8 mouse cellular contexts compared by ENCODE assay signal in the genomic region with DNA sequence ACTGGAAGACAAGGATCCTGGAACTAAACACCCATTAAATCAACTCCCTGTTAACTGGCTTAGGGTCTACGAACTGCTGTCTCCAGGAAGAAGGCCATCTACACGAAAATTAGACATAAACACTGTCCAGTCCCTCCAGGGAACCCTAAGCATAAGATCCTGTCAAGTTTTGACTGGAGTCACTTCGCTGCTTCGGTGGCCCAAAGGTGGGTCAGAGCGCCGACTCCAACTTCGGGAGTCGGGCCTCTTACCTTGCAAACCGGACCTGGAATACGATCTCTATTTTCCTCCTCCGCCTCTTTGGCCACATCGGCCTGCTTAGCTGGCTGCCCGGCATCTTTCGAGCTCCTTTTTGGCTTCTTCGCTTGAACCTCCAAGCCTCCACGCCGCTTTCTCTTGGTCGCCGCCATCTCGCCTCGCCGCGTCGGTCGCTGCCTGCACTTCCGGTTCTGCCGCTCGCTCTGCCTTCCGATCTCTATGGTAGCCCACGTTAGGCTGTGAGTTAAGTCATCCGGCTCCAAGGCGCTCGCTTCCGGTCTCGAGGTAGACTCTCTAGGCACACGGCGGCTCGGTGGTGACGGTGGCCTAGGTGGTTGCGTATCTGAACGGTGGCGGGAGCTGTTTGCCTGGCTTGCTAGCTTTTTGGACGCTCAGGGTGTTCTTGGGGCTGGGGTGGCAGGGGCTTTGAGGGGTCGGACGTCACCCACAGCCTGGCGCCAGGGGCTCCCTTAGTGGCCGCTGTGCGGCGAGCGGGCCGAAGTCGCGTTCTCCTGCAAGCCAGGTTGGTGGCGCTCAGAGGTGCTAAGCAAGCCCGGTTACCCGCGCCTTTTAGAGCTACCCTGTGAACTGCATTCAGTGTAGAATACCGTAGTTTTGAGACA. TPM values are rescaled to one million over a fixed set of nuclear protein-coding genes. Genes with fewer than 3 reads are reported as not detected.
DNase-seq lines count a peak whose midpoint lies in the region; ATAC-seq lines count a peak whose summit lies in the region.

A gene (minus strand): TSS at position 464 of the 881 bp plus-strand sequence.
A gene (plus strand): TSS at position 535 of the 881 bp plus-strand sequence.

- WGBS in hindbrain, embryonic 12.5 days = under 1% methylated on average over 58 of the region's 58 CpGs

- H3K4me3 ChIP-seq in hindbrain, embryonic 12.5 days = peak within 1 kb of the TSS; percentile 72

- no peaks in the 10 kb centered on the region for H3K27me3 ChIP-seq in hindbrain, embryonic 12.5 days

- H3K4me1 ChIP-seq in hindbrain, embryonic 12.5 days = peaks cover 17% of the 10 kb centered on the region

- H3K9me3 ChIP-seq in hindbrain, embryonic 12.5 days (replicated peaks) = no peaks in the 10 kb centered on the region

- peak within 1 kb of the TSS; percentile 69 for H3K27ac ChIP-seq in hindbrain, embryonic 12.5 days

- peak within 1 kb of the TSS; percentile 80 for H3K4me2 ChIP-seq in hindbrain, embryonic 12.5 days (replicated peaks)

- H3K36me3 ChIP-seq in hindbrain, embryonic 12.5 days = peaks cover 18% of the 10 kb centered on the region

- ATAC-seq in hindbrain, embryonic 12.5 days (ENCODE audit: low FRiP score) = peak; percentile 99

- H3K9ac ChIP-seq in hindbrain, embryonic 12.5 days = peak within 1 kb of the TSS; percentile 75

- peak; percentile 97 for DNase-seq in NIH3T3 (ENCODE audit: low read depth)
- DNase-seq in cerebellum, postnatal 10 days = peak; percentile 92 to 96
- peak; percentile 90 to 92 for DNase-seq in frontal cortex, postnatal 10 days (ENCODE audit: low spot score in 2 of 2)
- peak; percentile 92 to 96 for DNase-seq in layer of hippocampus, postnatal 14 days (ENCODE audit: low spot score in 2 of 2)
- peak; percentile 92 for DNase-seq in lung, postnatal 14 days
- DNase-seq in retina, adult 2 months (ENCODE audit: low read depth, low spot score) = peak; percentile 91
- peak; percentile 90 to 91 for DNase-seq in thymus, postnatal 36 days

RNA-seq across cellular contexts. Expression of the first gene that starts in this region (rescaled TPM):
- 91.0 and 102 TPM in 2 replicates for polyA plus RNA-seq in hindbrain, embryonic 12.5 days (2016; fragmentation: Nextera tagmentation; extraction: Ambion mirVana)
- total RNA-seq in layer of hippocampus, postnatal 14 days (2021) = 10 to 100 TPM; 22.8 to 23.2 TPM

RNA-seq across cellular contexts. Expression of the second gene that starts in this region (rescaled TPM):
- polyA plus RNA-seq in hindbrain, embryonic 12.5 days (2016; fragmentation: Nextera tagmentation; extraction: Ambion mirVana) = 32.2 and 33.9 TPM in 2 replicates
- total RNA-seq in layer of hippocampus, postnatal 14 days (2021) = 10 to 100 TPM; 10.4 to 12.6 TPM

Comparison
In these comparisons a context has a peak if more than half of its experiments do, and no peak if none do; other contexts are left out.
1. Peak in every context shown above with its lines: DNase-seq, ATAC-seq, H3K4me3 ChIP-seq and H3K27ac ChIP-seq.